Mouse (Mus musculus) cerebellum, adult 11-12 months (tissue): ENCODE data around the gene Lmf1.

Experiments used
- DNase-seq: peaks from one replicate; pipeline ENCODE4 v3.0.0; 2022

Gene Lmf1

GRCm38 (mm10) chr17:25711136-25711535, 132.3 kb downstream of the Lmf1 start:
- DNase-seq, result no peak
